Mouse (Mus musculus) forebrain, embryonic 10.5 days (tissue): Measurements from ENCODE around the gene Hoxb3. TPM values are rescaled to one million over a fixed set of nuclear protein-coding genes. Genes with fewer than 3 reads are reported as not detected.

Experiments used
- DNase-seq: peaks from one replicate; pipeline ENCODE4 v3.0.0-alpha.2; 2017; ENCODE audit warnings: low spot score; ENCODE audit errors: extremely low spot score
- H3K27ac ChIP-seq: fragments of 300-500 bp; sonication (generic); 2 replicates; pipeline ENCODE4 v1.5.1; 2016; ENCODE audit warnings: mild to moderate bottlenecking
- H3K27me3 ChIP-seq: fragments of 300-500 bp; sonication (generic); 2 replicates; pipeline ENCODE4 v1.6.1; 2016; ENCODE audit warnings: mild to moderate bottlenecking; ENCODE audit not compliant: poor library complexity, severe bottlenecking
- H3K36me3 ChIP-seq: fragments of 300-500 bp; sonication (generic); replicated peaks from 2 replicates; pipeline ENCODE4 v1.6.1; 2016; ENCODE audit warnings: mild to moderate bottlenecking, moderate library complexity
- H3K4me1 ChIP-seq: fragments of 300-500 bp; sonication (generic); 2 replicates; pipeline ENCODE4 v1.6.1; 2016
- H3K4me3 ChIP-seq: fragments of 300-500 bp; sonication (generic); 2 replicates; pipeline ENCODE4 v1.5.1; 2016; ENCODE audit warnings: mild to moderate bottlenecking, moderate library complexity
- H3K9me3 ChIP-seq: fragments of 300-500 bp; sonication (generic); 2 replicates; pipeline ENCODE4 v1.6.1; 2016; ENCODE audit warnings: mild to moderate bottlenecking, moderate library complexity
- WGBS: fragments of 180-500 bp; shearing (Covaris S2); methylation state at CpG from one replicate; pipeline ENCODE4 v1.1.7; 2016; 5-methylcytosine and 5-hydroxymethylcytosine counted together
- microRNA counts: library from miRNA; unstranded; fragments of <30 nt; microRNA quantifications from one replicate; lab custom pipeline; 2017
- microRNA-seq: library from miRNA; unstranded; fragments of <30 nt; microRNA quantifications from one replicate; pipeline ENCODE4, GENCODE M21; 2017
- polyA plus RNA-seq: library from polyadenylated mRNA; unstranded; fragments of >200 nt; fragmentation: Nextera tagmentation; extraction: Ambion mirVana; gene quantifications from 2 replicates; pipeline ENCODE4 v1.2.1, GENCODE M21; 2016

The Hoxb3 gene
- polyA plus RNA-seq, 1 experiment from 2014 or later = not detected

GRCm38 (mm10) chr11:96372519-96372918 lies 49.4 kb downstream of the Hoxb3 start:
- peaks cover 4% of the 10 kb centered on the region; the same call in 1 of the 2 replicates for H3K4me1 ChIP-seq
- H3K36me3 ChIP-seq = no peaks in the 10 kb centered on the region
- no peak overlapping the region for H3K27ac ChIP-seq
- DNase-seq = no peak
- WGBS = 0% methylated on average over 3 of the region's 3 CpGs
- H3K27me3 ChIP-seq = peaks cover 100% of the 10 kb centered on the region
- H3K4me3 ChIP-seq = no peak overlapping the region
- no peaks in the 10 kb centered on the region for H3K9me3 ChIP-seq

- Histone ChIP-seq H3K4me1 (peaks cover 4% of the 10 kb centered on the region; the same call in 1 of the 2 replicates), H3K9me3 (no peaks in the 10 kb centered on the region), H3K27ac (no peak overlapping the region), H3K36me3 (no peaks in the 10 kb centered on the region), H3K27me3 (peaks cover 99% of the 10 kb centered on the region), H3K4me3 (no peak overlapping the region)
- WGBS = 3% methylated on average over 7 of the region's 7 CpGs
- DNase-seq = no peak
These were observed 51.7 kb downstream of the Hoxb3 start for GRCm38 (mm10) chr11:96374810-96375209.

GRCm38 (mm10) chr11:96383381-96383780 lies 60.3 kb downstream of the Hoxb3 start:
- Histone ChIP-seq H3K4me3 (no peak overlapping the region), H3K27me3 (peaks cover 56% of the 10 kb centered on the region), H3K36me3 (no peaks in the 10 kb centered on the region), H3K27ac (no peak overlapping the region), H3K4me1 (no peaks in the 10 kb centered on the region), H3K9me3 (no peaks in the 10 kb centered on the region)
- DNase-seq = no peak
- 84% methylated on average over 5 of the region's 5 CpGs for WGBS

- no peak overlapping the region for H3K27ac ChIP-seq
- 86% methylated on average over 2 of the region's 2 CpGs for WGBS
- H3K36me3 ChIP-seq = no peaks in the 10 kb centered on the region
- peaks cover 33% of the 10 kb centered on the region for H3K27me3 ChIP-seq
- H3K4me3 ChIP-seq = no peak overlapping the region
- no peak for DNase-seq
- peaks cover 13% of the 10 kb centered on the region for H3K4me1 ChIP-seq
- H3K9me3 ChIP-seq = no peaks in the 10 kb centered on the region
These were observed 64.5 kb downstream of the Hoxb3 start for GRCm38 (mm10) chr11:96387635-96388034.

DNA sequence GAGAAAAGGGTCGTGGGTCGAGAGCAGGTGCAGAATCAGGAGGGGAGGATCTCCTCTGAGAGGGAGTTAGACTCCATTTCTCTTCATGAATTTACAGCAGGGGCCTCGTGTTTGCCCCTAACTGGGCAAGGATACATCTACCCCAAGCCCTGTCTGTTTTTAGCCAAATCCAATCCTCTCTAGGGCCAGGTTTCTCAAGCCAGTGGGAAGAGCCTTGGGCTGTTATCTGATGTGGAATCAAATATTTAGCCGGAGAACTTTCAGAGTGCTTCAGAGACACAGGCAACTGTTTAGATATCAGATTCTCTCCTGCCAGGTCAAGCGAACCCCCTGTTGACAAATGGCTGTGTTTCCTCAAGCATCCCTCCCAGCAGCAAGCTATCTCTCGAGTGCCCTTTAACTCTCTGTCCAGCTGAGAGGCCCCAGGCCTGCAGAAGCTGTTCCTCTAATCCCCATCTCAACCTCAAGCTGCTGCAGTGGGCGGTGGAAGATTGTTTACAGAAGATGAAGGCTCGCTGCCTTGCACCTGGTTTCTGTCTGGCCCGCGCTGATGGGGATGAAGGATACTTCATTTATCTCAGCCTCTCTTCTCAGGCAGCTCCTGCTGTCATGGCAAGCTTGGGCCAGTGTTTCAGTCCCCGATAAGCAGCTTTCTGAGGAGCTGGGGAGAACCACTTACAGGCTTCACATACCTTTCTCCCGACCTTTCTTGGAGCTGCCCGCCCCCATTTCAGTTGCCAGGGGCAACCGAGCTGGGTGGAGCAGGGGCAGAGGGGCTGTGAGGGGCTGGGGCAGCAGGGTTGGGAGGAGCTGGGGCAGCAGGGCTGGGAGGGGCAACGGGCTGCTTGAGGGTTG lies 73.9 kb downstream of the Hoxb3 start:
- no peaks in the 10 kb centered on the region for H3K9me3 ChIP-seq
- no peaks in the 10 kb centered on the region for H3K36me3 ChIP-seq
- H3K27me3 ChIP-seq = peaks cover 55% of the 10 kb centered on the region
- peak overlapping the region; percentile 27 for H3K4me3 ChIP-seq
- peak overlapping the region; percentile 30; the same call in 1 of the 2 replicates for H3K27ac ChIP-seq
- peaks cover 21% of the 10 kb centered on the region for H3K4me1 ChIP-seq
- DNase-seq = no peak
- 11% methylated on average over 15 of the region's 15 CpGs for WGBS

MicroRNAs within 50 kb of the gene (microRNA counts, 519-probe panel; counts per million panel counts)
- microRNA mmu-miR-10a (lab: Ali Mortazavi, UCI) = 341 counts per million, percentile 65 among the panel's probes with 10 or more counts

Small RNA genes within 50 kb of the gene (microRNA-seq; reads per million reads assigned to microRNA genes)
- 142 reads per million, percentile 51 among the genes with 10 or more reads in this experiment for gene Mir10a

Other genes with a start within 250 kb of the Hoxb3 start
- 557 and 584 TPM in 2 replicates for gene Atp5g1, start 247.7 kb upstream of the Hoxb3 start, polyA plus RNA-seq
- not detected in 2 replicates for gene Calcoco2, start 211.4 kb upstream of the Hoxb3 start, polyA plus RNA-seq
- not detected in 2 replicates for gene Ttll6, start 189.5 kb upstream of the Hoxb3 start, polyA plus RNA-seq
- gene Hoxb13, start 129.0 kb upstream of the Hoxb3 start, polyA plus RNA-seq = not detected in 2 replicates
- not detected in 2 replicates for gene Hoxb9, start 51.9 kb upstream of the Hoxb3 start, polyA plus RNA-seq
- not detected in 2 replicates for gene Hoxb8, start 41.4 kb upstream of the Hoxb3 start, polyA plus RNA-seq
- gene Hoxb7, start 36.7 kb upstream of the Hoxb3 start, polyA plus RNA-seq = not detected in 2 replicates
- gene Hoxb6, start 30.9 kb upstream of the Hoxb3 start, polyA plus RNA-seq = not detected in 2 replicates
- not detected in 2 replicates for gene Hoxb5, start 20.0 kb upstream of the Hoxb3 start, polyA plus RNA-seq
- gene Hoxb4, start 5.1 kb upstream of the Hoxb3 start, polyA plus RNA-seq = not detected in 2 replicates
- gene Hoxb2, start 27.2 kb downstream of the Hoxb3 start, polyA plus RNA-seq = not detected in 2 replicates
- 0.07 TPM in 1 of 2 replicates, not detected in the other for gene Hoxb1, start 42.4 kb downstream of the Hoxb3 start, polyA plus RNA-seq
- gene Skap1, start 141.3 kb downstream of the Hoxb3 start, polyA plus RNA-seq = 1.7 and 2.2 TPM in 2 replicates